Mouse (Mus musculus): ENCODE results near the gene Gpr31b.
A peak's percentile ranks its signal among the peaks of the same experiment; 100 is the strongest.
"Not testable (repeated sequence)": the region's sequence is repeated elsewhere in the genome, so short reads cannot be mapped to it uniquely, and the experiment has no call there.

The Gpr31b gene

GRCm38 (mm10) chr17:13052124-13052813, at the start of gene Gpr31b:
TSS of gene Gpr31b (minus strand) at chr17:13052296.
- DNase-seq (ENCODE audit: low spot score in 2 of 2): not testable (repeated sequence)

DNA sequence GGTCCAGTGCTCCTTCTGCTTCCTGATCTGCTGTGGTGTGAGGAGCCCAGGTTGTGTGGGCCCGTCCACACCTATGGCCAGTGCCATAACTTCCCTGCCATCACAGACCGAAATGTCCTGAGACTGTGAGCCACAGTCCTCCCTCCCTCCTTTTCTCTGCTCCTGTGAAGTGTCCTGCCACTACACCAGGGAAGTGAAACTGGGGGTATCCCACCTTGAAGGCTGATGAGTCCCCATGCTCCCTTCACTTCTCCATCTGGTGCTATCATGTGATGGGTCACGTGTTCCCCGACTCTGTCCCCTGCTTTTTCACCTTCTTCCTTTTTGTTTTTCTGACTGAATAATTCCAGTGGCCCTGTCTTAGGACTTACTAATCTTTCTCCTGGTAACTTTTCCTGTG, 40.9 kb upstream of the Gpr31b start:
- DNase-seq (ENCODE audit: low spot score in 2 of 2): not testable (repeated sequence)

GRCm38 (mm10) chr17:13092100-13092764, 40.1 kb upstream of the Gpr31b start:
- DNase-seq (ENCODE audit: low spot score in 2 of 2): not testable (repeated sequence)

- not testable (repeated sequence) for DNase-seq (ENCODE audit: low spot score in 2 of 2)
Observed at GRCm38 (mm10) chr17:13091510-13091909, 39.4 kb upstream of the Gpr31b start.

GRCm38 (mm10) chr17:13069227-13069626, 17.1 kb upstream of the Gpr31b start:
- DNase-seq (ENCODE audit: low spot score in 2 of 2): not testable (repeated sequence)

GRCm38 (mm10) chr17:13067864-13068385, 15.8 kb upstream of the Gpr31b start:
- not testable (repeated sequence) for DNase-seq (ENCODE audit: low spot score in 2 of 2)

- not testable (repeated sequence) for DNase-seq (ENCODE audit: low spot score in 2 of 2)
Observed at GRCm38 (mm10) chr17:13062882-13063281, 10.8 kb upstream of the Gpr31b start.

- DNase-seq (ENCODE audit: low spot score in 2 of 2): not testable (repeated sequence)
Observed at GRCm38 (mm10) chr17:13060804-13061203, 8.7 kb upstream of the Gpr31b start, which contains the start of gene Tcp10b. TSS of gene Tcp10b (plus strand) at chr17:13061104.

DNA sequence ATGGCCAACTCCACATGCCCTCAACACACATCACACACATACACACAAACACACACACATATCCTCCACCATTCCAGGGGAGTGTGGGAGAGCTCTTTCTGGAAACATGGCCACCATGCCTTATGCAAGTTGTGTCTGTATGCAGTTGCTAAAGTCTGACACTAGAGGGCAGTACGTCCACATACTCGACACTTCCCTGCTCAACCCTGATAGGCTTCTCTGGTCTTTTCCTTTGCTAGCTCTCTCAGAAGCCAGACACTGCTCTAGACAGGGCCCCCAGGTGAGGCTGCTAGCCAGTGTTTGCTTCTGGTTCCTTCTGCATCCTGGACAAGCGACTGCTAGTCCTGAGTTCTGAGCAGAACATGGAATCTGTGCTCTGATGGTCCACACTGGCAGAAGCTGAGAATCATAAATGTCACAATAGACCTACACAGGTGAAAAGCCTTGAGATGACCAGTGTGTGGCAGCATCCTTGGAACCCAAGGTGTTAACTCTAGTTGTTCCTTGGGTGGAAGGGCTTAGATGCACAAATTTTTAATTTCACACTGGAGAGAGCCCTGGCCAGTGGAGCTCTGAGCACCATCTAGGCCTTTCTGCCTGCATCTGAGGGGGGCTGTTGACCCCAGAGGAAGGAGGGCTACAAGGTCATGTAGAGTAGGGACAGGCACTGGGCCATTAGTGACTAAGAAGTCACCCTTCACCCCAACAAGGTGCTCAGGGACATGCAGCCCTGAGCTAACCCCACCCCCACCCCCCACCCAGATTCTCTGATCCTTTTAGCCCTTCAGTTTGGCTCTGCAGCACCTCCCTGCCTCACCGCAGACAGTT, 8.0 kb downstream of the Gpr31b start:
- peak; percentile 38 to 74 for DNase-seq (ENCODE audit: low spot score in 2 of 2)

GRCm38 (mm10) chr17:13036627-13037192, 15.4 kb downstream of the Gpr31b start:
- DNase-seq (ENCODE audit: low spot score in 2 of 2): not testable (repeated sequence)

DNA sequence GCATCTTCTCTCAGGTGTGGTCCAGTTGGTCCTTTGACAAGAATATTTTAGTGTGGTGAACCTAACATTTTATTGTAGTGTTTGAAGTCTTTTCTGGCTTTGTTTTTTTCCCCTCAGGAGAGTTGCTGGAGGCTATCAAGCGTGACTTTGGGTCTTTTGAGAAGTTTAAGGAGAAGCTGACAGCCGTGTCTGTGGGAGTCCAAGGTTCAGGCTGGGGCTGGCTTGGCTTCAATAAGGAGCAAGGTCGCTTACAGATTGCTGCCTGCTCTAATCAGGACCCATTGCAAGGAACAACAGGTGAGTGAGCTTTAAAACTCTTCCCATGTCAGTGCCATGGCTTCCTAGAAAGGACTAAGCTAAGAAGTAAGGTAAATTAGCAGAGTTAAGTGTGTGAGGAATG, 38.8 kb downstream of the Gpr31b start:
- DNase-seq (ENCODE audit: low spot score in 2 of 2): no peak

DNA sequence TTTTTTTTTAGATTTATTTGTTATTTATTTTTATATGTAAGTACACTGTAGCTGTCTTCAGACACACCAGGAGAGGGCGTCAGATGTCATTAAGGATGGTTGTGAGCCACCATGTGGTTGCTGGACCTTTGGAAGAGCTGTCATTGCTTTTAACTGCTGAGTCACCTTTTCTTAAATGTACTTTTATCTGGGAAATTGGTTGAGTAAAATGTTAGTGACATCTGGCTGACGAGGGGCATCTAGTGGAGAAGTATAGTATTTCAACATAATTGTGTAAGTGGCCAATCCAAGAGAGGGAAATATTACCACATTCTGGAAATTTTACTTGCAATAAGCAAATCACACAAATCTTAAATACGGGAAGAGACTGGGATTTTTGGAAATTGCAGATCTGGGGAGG, 42.2 kb downstream of the Gpr31b start:
- peak in 1 of 2 experiments; percentile 45 for DNase-seq (ENCODE audit: low spot score in 2 of 2)

GRCm38 (mm10) chr17:13008528-13008927, 43.6 kb downstream of the Gpr31b start:
- peak in 1 of 2 experiments; percentile 24 for DNase-seq (ENCODE audit: low spot score in 2 of 2)

DNA sequence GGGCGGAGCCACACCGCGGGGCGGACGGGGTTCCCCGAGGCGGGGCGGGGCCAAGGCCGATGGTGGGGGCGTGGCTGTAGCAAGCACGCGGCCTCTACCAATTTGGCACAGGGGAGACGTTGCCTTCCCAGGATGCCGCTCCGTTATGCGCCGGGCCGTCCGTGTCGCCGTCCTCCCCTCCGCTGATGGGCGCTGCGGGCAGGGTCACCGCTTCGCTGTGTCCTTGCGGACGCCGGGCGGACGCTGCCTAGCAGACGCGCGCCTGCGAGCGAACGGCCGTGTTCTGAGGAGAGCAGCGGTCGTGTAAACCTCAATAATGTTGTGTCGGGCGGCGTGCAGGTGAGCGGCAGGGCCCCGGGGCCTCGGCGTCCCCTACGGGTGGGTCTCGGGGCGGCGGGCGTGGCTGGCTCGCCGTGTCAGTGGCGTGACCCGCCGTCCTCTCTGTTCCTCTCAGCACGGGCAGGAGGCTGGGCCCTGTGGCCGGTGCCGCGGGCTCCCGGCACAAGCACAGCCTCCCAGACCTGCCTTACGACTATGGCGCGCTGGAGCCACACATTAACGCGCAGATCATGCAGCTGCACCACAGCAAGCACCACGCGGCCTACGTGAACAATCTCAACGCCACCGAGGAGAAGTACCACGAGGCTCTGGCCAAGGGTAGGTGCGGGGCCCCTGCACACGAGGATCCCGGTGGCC, 44.2 kb downstream of the Gpr31b start:
- DNase-seq (ENCODE audit: low spot score in 2 of 2): peak; percentile 92 to 97

DNA sequence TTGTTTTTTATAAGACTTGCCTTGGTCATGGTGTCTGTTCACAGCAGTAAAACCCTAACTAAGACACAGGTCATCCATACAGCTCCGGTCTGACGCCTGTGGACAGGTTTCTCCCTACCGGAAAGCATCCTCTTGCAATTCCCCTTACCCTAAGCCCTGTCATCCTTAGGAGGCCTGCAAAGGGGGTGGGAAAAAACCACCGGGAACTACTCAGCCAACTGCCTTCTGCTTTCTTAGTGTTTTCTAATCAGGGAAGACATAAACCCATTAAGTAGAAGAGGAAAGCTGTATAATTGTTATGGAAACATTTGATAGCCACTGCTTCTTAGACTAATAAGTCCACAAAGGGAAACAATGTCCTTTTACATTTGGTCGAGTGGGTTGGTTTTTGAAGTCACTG, 45.1 kb downstream of the Gpr31b start:
- no peak for DNase-seq (ENCODE audit: low spot score in 2 of 2)

- DNase-seq (ENCODE audit: low spot score in 2 of 2): not testable (repeated sequence)
Observed at GRCm38 (mm10) chr17:13006546-13006945, 45.5 kb downstream of the Gpr31b start, which contains the start of gene Sod2. TSS of gene Sod2 (plus strand) at chr17:13006846.

DNA sequence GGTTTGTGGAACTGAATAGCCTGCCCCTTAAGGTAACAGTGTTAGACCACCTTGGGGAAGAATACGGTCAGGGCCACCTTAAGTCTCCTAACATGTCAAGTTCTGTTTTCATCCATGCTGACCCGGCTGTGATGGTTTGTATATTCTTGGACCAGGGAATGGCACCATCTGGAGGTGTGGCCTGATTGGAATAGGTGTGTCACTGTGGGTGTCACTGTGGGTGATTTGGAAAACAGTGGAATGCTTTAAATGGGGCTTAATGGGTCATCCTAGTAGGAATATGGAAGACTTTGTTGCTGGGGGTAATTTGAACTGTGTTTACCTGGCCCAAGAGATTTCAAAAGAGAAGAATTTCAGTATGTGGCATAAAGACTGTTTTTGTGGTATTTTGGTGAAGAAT, 47.7 kb downstream of the Gpr31b start:
- DNase-seq (ENCODE audit: low spot score in 2 of 2): not testable (repeated sequence)

GRCm38 (mm10) chr17:13002243-13002642, 49.9 kb downstream of the Gpr31b start:
- not testable (repeated sequence) for DNase-seq (ENCODE audit: low spot score in 2 of 2)
